Mouse (Mus musculus) cerebellum, postnatal 25 days (tissue): ENCODE results near the gene Slc19a2.
"Not testable (repeated sequence)": the region's sequence is repeated elsewhere in the genome, so short reads cannot be mapped to it uniquely, and the experiment has no call there.

Experiments used
- DNase-seq, 2 experiments: peaks; one replicate each; pipeline ENCODE4 v3.0.0; 2021; ENCODE audit warnings: mixed read lengths in 2 of 2

The Slc19a2 gene

DNA sequence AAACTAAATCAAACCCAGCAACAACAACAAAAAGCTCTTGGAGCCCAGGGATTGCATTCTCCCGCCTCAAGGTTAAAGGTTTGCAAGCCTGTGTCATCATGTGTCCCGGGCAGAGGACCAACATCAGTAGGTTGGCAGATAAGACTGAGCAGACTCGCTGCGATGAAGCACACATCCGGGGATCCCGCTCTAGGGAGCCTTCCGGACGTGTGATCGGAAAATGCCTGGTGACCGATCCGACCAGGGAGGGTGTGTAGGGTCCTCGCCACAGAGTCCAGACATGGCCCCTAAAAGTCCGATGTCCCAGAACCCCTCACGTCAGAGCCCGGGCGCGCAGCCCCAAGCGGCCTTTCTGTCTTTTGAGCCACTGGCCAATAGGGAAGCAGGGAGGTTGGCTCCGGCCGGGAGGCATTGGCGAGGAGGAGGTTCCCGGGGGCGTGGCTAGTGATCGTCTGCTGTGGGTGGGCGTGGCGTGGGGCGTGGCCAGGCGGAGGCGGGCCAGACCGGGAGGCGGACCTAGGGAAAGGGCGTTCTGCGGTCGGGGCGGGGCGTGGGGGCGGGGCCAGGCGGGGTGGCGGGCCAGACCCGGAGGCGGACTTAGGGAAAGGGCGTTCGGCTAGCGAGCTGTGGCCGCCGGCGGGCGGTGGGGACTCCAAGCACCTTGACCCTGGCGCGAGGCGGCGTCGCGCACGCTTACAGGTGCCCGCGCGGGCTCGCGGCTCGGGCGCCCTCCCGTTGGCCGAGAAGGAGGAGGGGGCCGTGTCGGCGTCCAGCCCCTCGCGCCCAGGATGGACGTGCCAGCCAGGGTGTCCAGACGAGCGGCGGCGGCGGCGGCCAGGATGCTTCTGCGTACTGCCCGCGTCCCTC lies at the start of gene Slc19a2:
Gene Slc19a2, plus strand, starts transcription at position 582 of the 867 bp plus-strand sequence.
- DNase-seq: peak; percentile 98 to 100

DNA sequence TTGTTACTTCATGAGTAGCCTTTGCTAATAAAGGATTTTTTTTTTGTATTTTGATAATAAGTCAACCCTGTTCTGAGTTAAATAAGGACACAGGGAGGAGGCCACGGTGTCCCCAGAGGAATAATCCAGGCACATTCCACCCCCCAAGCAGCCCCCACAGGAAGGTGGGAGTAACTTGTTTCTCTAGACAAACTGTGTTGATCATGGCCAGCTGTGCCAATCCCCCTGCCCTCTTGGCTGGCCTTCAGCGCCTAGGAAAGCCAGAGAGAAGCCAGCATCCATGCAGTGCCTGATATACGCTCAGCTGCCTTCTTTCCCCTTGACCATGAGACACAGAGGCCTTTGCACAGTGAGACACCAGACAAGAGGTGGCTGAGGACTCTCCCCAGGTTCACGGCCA lies 49.3 kb upstream of the Slc19a2 start:
- DNase-seq: no peak

DNA sequence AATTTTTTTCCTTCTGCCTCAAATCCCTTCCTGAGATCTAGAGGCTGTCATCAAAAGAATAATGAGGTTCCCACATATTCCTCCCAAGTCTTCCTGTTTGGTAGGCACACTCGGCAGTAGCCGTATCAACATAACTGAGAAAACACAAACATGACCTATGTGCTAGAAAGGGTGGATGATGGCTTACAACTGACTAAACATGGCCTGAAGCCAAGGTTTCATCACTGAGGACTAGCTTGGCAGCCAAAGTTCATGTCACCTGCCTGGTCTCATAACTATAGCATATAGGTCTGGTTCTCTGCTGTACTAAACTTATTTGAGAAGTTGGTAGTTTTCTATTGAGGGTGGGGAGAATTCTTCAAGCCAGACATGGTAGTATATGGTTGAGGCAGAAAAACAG lies 40.4 kb upstream of the Slc19a2 start:
- no peak for DNase-seq

DNA sequence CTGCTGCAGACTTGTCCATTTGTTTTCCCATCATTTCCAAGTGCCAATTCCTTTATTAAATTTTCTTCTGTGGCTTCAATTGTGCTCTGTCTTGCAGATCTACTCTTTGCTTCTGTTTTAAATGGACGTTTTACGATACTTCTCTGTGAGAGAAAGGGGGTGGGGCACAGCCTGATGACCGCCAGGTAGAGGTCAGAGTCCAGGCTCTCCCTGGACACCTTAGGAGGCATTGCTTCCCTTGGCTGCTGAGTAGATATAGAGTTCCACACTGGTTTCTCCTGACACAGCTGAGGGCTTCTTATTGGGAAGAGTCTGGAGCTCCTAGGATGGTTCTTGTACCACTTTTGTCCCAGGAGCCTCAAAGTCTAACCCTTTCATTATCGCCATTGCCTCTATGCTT lies 37.9 kb upstream of the Slc19a2 start:
- no peak for DNase-seq

DNA sequence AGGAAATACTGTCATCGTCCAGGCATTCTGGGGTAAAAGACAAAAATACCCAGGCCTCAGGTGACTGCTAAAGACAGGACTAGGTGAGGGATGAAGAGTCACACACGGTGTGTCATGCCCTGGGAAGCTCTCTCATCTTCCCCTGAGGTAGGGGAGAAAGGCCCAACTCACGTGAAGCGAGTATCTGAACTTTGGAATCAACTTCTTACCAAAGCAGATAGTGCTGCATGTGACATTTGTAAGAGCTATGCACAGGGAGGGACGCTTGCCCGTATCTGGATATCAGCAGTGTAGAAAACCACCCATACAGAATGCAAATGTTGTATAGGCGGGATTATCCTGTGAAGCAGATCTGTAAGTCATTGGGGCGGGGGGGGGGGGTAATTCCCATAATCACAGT lies 36.2 kb upstream of the Slc19a2 start:
- DNase-seq: no peak

DNA sequence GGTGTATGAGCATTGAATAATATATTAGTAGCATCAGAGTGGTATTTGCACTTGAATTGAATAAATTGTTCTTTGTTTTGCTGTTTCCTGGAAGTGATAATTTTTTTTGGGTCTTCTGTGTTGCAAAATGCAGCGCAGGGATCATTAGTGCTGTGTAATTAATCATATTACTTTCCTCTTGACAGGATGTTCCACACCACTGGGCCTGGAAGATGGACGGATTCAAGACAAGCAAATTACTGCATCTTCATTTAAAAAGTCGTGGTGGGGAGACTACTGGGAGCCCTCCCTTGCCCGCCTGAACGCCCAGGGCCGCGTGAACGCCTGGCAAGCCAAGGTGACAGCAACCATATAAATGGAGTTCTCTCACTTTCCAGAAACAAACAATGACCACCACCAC lies 34.7 kb upstream of the Slc19a2 start:
- DNase-seq: no peak

DNA sequence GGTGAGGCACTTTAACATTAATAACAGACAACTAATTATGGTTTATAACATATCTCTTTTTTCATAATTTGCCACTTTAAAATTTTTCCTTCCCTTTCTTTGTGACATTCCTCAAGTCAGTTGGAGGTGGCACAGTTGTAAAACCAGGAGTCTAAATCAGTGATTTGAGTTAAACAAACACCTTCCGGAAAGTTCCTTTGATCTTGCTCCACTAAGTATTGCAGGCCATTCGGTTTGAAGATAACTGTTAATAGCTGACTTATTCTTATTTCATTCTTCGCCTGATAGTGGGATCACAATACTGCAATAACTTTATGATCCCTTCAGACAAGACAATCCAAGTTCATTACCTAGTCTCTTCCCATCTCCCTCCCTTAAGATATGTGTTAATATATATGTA lies 33.7 kb upstream of the Slc19a2 start:
- no peak for DNase-seq

DNA sequence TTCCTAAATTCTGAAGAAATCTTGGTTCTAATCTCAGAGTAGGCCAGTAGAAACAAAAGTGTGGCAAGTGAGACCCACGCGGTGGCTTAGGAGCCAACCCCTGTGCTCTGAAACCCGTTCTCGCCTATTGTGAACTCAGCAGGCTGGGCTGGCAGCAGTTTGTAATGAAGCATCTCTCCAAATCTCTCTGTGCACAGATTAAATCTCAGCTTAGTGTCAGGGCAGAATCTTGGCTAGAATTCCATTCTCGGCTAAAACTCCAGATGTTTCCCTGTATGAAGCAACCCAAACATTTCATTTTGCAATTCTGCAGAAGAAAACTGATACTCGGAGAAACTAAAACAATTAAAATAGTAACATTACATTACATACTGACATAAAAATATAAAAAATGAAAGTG lies 33.3 kb upstream of the Slc19a2 start:
- DNase-seq: no peak

DNA sequence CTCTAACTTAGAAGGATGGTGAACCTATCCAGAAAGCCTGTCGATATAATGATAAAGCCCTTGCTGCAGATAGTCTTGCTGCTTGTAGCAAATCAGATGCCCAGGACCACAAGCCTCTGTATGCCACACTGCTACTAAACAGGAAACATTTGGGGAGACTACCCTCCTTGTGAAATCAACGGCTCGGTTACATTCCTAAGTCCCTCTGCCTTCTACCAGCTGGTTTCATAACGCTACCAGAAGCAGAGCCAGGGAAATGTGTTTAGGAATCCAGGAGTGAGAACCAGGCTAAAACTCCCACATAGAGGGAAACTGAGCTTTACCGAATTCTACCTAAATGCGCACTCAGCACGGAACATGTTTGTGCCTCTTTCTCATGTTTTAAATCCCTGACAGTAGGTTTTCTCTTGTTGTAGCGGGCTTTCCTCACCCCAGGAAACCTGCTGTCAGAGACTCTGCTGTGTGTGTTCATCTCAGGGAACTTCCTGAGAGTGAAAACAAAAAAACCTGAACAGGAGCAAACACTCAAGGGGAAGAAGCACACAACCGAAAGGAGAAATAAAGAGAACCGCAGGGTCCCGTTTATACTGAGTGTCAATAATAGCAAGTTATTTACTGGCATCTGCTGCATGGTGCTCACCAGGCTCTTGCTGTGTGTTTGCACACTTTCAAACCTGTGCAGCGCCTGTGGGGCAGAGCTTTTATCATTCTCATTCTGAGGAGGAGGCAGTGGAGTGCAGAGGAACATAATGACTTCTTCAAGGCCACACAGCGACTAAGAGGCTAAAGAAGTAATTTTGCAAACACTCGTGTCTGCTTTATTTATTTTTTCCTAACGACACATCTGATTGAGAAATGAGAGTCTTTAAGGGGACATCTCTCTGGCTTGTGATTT lies 30.8 kb upstream of the Slc19a2 start:
- peak; percentile 12 to 33 for DNase-seq

DNA sequence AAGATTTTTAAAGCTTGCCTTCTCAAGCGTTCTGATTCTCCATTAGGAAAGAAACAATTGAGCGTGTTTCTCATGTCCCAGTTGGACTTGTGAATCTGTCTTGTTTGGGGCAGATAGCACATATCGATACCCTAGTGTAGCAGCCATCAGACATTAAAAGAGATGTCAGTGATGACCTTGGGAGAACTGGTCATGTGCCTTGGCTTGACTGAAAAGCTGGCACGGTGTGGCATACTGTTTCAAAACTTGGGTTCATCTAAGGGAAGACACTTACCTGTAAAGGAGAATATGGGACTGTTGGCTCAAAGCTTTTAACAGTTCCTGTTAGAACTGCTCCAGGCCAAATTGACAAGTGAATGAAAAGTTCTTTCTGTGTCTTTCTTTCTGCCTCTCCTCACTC lies 28.6 kb upstream of the Slc19a2 start:
- no peak for DNase-seq

DNA sequence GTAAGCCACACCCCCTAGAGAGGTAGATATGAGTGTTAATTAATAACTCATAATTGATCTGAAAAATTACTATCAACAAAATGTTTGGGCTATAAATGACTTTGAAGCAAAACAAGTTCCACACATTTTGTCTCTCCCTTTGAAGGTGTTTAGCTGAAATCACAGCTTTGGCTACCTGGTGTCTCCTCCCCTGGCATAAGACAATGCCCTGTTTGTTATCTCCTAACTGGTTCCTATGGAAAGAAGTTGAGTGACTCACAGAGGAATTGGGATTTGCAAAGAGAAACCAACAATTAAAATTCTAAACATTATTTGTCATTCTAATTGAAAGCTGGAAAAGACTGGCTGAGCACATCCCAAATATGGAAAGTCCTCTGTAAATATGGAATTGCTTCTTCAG lies 25.8 kb upstream of the Slc19a2 start:
- no peak for DNase-seq

DNA sequence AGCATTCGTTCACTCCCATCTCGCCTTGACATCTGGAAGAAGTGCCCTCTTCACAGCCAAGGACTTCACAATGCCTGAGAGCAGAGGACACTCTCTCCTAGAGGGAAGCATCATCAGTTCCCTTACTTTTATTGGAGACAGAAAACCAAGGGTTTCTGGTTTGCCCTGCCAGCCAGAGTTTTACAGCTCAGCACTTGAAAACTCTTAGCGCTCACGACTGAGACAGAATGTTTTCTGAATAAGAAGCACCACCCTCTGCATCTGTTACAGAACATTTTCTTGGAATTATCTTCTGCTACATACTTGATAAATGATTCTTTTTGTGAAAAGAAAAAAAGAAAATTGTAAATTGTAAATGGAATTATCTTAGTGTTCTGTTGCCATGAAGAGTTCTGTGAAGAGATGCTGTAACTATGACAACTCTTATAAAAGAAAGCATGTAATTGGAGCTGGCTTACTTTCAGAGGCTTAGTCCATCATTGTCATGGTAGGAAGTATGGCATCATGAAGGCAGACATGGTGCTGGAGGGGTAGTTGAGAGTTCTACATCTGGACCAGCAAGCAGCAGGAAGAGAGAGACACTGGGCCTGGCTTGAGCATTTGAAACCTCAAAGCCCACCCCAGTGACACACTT lies 16.8 kb upstream of the Slc19a2 start:
- DNase-seq: not testable (repeated sequence)

DNA sequence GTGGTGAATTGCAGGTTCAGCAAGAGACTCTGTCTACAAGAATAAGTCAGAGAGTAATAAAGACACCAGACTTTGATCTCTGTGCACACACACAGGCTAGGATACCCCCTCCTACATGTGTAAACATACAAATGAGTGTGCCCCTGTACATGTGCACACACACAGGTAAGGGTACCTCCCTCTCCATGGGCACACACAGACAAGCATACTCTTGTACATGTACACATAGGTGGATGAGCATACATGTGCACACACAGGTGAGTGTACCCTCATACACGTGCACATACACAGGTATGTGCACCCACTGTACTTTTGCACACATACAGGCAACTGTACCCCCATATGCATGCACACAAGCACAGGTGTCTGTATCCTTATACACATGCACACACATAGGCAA lies 15.4 kb upstream of the Slc19a2 start:
- no peak for DNase-seq

DNA sequence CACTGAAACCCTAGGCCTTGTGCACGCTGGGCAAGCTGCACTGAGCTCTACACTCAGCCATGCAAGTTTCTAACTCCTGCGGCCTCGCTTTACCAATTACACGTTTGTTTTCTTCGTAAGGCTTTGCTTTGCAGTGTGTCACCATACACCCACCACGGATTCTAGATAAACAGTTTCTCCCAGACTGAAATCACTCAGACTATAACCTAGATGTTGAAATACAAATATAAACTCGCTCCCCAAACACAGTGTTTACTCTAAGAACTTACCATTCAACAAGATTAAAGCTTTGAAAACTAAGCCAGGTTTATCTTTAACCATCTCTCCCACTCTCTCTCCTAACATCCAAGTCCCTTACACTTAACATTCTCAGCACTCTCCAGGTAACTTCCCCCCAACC lies 13.8 kb upstream of the Slc19a2 start:
- no peak for DNase-seq

DNA sequence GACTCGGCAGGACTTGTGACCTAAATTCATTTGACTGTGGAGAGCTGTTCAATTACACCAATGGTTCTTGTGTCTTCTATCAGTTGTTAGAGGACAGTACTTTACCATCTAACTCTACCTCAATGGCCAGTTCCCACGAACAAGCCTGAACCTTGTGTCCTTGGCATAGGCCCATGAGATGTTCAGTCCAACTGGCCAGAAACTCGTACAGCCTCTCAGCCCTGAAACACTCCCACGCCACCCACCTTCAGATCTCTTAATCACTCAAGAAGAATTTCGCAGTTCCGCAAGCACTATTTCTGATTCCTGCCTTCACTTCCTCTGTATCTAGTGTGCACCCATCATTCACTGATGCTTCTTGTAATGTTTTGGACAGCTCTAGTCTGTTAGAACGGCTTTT lies 12.8 kb upstream of the Slc19a2 start:
- peak; percentile 54 to 56 for DNase-seq

DNA sequence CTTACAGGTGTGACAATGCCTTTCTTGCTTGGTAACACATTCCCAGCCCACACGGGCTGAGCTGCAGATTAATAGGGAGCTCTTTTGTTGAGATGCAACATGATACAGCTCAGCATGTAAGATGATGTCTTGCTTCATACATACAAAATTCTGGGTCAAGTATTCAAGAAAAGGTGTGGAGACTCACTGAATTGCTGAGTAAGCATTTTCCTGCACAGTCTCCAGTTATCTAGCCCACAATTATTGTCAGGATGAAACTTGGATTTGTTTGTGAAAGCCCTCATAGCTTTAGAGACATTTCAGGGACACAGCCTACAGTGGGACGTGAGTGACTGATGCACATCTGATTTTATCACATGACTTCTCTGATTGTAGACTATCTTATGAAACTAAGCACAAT lies 7.4 kb upstream of the Slc19a2 start:
- no peak for DNase-seq

DNA sequence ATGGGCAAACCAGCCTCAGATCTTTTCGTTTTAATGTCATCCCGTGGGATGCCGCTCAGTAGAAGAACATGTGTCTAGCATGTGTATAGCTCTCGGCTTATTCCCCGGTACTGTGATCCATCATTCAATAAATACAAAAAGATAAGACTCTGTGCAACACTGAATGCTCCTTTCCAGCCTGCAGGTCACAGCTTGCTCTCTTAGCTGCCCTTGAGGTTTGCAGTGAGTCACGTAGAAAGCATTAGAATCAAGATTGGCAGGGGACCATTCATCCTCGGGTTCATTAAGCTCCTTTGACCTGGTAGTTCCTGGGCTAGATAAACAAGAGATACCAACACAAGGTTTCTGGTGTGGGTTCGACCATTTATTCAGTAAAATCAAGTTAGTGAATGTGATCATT lies 6.0 kb upstream of the Slc19a2 start:
- DNase-seq: no peak

DNA sequence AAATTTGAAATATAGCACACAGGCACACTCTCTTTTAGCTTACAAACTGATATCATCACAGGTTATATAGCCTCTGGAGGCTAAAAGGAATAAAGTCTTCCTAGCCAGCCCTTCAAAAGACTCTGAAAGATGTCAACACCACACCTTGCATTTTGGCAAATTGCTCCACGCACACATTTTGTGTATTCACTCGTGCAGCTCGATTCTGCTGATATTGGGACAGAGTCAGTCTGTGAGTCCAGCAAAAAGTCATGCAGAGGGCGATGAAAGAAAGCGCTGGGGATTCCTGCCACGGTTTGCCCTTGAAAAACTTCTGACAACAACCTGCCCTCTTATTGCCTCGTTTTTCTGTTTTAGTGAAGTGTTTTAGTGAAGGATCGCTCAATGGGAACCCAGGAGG lies 1.4 kb upstream of the Slc19a2 start:
- DNase-seq: no peak

DNA sequence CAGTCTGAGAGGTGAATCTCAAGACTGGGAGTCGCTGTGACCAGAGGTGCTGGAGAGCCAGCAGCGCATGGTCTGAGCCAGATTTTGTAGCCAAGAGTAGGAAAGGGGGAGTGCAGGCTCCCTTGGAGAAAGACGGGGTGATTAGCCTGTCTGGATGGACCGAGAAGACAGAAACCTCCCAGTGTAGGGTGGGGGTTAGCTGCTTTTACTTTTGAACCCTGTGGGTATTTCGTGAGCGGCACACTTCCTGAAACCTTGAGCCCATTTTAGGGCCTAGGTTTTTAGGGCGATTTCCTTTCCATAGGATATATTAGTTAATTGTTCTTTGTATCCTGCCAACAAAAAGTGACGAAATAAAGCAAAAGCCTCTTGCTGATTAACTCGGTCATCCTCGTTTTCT lies 875 bp upstream of the Slc19a2 start:
- peak in 1 of 2 experiments; percentile 20 for DNase-seq

DNA sequence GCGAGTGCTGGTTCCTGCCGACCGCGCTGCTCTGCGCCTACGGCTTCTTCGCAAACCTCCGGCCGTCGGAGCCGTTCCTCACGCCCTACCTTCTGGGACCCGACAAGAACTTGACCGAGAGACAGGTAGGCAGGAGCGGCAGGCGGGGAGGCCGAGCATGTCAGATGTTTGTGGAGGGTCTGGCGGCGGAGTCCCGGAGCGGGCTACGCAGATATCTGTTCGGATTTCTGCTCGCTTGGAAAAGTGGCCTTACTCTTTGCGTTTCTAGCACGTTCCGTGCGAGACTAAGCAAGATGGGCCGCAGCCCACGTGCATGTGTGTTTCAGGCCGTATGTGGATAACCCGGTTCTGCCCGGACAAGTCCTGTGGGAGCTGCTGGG lies 476 bp downstream of the Slc19a2 start:
- no peak for DNase-seq

DNA sequence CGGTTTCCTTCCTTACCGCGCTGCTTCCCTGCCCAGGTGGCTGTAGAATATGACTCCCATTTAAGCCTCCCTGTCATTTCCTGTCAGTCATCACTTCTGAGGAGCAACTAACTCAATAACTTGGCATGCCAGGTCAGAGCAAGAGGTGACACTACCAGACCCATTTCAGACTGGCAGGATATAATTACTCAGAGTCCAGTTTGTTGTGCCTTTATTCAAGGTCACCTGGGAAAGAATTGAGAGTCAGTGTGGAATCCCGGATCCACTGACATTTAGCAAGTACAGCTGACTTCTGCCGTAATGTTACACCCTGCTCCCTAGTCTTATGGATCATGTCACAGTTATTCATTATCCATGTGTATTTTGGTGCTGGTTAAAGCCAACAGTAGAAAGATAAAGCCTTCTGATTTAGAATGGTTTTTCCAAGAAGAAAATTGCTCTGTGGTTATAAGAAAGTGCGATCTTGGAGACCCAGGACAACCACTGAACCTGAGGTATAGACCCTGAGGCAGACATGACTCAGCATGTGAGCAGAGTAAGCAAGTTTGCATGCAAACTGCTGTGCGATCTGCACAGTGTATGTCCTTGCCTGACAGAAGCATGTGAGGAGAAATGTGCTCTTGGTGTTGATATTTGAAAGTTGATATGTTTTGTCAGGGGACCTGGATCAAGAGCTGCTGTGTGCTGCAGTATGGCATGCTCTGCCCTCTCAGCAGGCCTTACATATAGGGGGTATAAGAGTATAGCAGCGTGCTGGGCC lies 1.7 kb downstream of the Slc19a2 start:
- DNase-seq: no peak

DNA sequence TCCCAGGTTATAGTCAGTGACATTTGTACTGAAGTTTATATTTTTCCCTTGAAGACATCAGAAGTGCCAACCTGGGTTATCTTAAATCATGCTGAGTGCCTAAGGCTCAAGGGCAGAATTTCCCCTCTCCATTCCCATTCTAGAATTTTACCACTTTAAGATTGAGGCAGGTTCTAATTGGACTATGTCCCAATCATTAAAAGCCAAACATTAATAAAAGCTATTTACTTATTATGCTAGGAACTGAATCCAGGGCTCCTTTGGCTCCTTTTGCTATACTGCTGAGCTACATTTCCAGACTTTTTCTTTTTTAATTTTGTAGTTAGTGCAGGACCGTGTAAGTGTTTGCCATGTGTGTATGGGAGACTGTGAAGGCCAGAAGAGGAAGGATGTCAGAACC lies 2.6 kb downstream of the Slc19a2 start:
- DNase-seq: no peak

DNA sequence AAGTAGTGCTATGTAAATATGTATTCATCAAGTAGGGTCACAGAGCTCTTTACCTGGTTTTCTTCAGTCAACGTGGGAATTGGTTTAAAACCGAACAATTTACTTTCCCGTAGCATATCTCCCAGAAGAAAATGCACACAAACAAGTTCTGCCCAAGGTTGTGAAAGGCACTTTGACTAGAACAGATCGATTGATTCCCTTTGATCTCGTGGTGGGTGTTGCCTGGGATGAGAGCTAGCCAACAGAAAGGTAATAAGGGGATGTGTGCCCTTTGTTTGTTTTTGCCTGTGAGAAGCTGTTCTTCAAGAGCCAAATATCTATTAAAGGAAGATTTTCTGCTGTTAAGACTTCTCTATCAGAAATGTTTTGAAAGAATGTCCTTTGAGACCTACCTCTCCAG lies 3.7 kb downstream of the Slc19a2 start:
- DNase-seq: no peak
